Mouse (Mus musculus): Measurements from ENCODE around the gene Mau2. TPM values are rescaled to one million over a fixed set of nuclear protein-coding genes. Genes with fewer than 3 reads are reported as not detected.
"Not testable (repeated sequence)": the region's sequence is repeated elsewhere in the genome, so short reads cannot be mapped to it uniquely, and the experiment has no call there.

The Mau2 gene
- polyA plus RNA-seq, 1 experiment from 2014 or later = 44.8 TPM

DNA sequence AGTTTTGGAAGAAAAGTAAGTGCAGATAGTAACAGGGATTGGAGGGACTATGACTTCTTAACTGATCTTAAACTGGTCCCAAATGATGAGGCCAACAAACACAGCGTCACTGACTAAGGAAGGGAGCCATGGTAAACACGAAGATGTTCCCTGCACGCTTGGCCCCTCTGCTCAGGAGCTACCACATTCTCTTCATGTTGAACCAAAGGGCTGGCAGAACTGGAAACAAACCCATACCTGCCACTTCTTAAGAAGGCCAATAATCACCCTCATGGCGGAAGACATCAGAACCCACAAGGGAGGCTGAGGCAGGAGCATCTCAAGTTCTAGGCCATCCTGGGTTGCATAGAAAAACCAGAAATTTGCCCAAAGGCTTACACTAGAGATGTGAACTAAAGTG, 43.3 kb downstream of the Mau2 start:
- Histone ChIP-seq H3K27me3 (ENCODE audit: control insufficient read depth, insufficient read depth, low read length) (no peaks in the 10 kb centered on the region), H3K36me3 (replicated peaks; ENCODE audit: control insufficient read depth, insufficient read depth, low read depth, low read length) (no peaks in the 10 kb centered on the region), H3K4me1 (ENCODE audit: control insufficient read depth, insufficient read depth, low read length) (no peaks in the 10 kb centered on the region), H3K4me3 (ENCODE audit: low read depth, low read length) (no peak overlapping the region), H3K4me2 (ENCODE audit: low read depth, low read length) (no peak overlapping the region), H3K9me3 (replicated peaks; ENCODE audit: control insufficient read depth, low read length) (no peaks in the 10 kb centered on the region), H3K27ac (replicated peaks; ENCODE audit: low read depth, low read length) (no peak overlapping the region), H3K9ac (replicated peaks; ENCODE audit: low read length) (no peak overlapping the region)
- ATAC-seq (replicated peaks; ENCODE audit: insufficient number of reproducible peaks, low FRiP score, low TSS enrichment, low read depth) (no peak), DNase-seq (ENCODE audit: low spot score) (no peak)
- WGBS = 89% methylated on average over 4 of the region's 4 CpGs

DNA sequence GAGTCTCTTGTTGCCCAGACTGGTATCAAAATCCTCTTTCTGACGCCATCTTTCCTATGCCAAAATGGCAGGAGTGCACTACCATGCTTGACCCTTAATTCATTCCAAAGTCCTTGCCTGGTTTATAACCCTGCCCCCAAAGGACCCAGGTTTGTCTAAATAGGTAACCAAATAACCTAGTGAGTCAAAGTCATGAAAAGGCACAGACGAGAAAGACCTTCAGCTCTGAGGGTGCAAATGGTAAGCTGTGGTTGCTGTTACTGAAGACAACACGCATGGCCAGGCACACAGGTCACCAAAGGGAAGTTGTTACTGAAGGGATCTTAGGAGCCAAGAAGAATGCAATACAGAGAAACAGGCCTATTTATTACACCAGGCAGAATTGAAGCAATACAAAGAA, 43.8 kb downstream of the Mau2 start:
- ATAC-seq (replicated peaks; ENCODE audit: insufficient number of reproducible peaks, low FRiP score, low TSS enrichment, low read depth) (no peak), DNase-seq (ENCODE audit: low spot score) (no peak)
- Histone ChIP-seq H3K27ac (replicated peaks; ENCODE audit: low read depth, low read length) (no peak overlapping the region), H3K9ac (replicated peaks; ENCODE audit: low read length) (no peak overlapping the region), H3K27me3 (ENCODE audit: control insufficient read depth, insufficient read depth, low read length) (no peaks in the 10 kb centered on the region), H3K4me3 (ENCODE audit: low read depth, low read length) (no peak overlapping the region), H3K36me3 (replicated peaks; ENCODE audit: control insufficient read depth, insufficient read depth, low read depth, low read length) (no peaks in the 10 kb centered on the region), H3K9me3 (replicated peaks; ENCODE audit: control insufficient read depth, low read length) (no peaks in the 10 kb centered on the region), H3K4me2 (ENCODE audit: low read depth, low read length) (no peak overlapping the region), H3K4me1 (ENCODE audit: control insufficient read depth, insufficient read depth, low read length) (no peaks in the 10 kb centered on the region)
- WGBS = 87% methylated on average over 3 of the region's 3 CpGs

DNA sequence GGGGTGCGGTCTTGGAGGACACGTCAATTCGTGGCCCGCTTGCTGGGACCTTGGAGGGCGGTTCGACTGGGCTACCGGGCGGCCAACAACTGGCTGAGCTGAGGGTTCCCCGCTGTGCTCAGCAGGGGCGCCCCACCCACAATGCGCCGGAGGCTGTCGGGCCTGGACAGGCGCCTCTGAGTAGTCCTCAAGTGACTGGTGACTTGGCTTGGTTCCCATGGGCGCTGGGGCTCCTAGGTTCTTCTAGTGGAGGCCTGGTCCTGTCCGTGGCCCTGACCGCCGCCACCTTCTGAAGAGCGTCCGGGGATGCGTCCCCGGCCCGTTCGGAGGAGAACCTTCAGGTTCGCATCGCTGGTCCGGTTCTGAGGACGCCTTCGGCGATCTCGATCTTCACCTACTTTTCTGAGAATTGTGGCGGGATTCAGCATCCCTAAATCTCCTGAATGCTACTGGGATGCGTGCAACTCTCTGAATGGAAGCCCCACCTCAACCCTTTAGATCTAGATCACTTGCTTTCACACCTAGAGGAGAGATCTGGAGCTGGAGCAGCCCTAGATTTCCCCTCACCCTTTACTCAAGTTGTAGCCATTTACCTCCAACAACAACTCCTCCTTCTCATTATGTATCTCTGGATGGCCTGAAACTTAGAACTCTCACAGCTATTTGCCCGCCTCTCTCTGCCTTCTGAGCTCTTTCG, 45.8 kb downstream of the Mau2 start:
- H3K4me2 ChIP-seq (ENCODE audit: low read depth, low read length) = peak overlapping the region; percentile 58
- ATAC-seq (replicated peaks; ENCODE audit: insufficient number of reproducible peaks, low FRiP score, low TSS enrichment, low read depth) (no peak), DNase-seq (ENCODE audit: low spot score) (no peak)
- no peaks in the 10 kb centered on the region for H3K4me1 ChIP-seq (ENCODE audit: control insufficient read depth, insufficient read depth, low read length)
- 3% methylated on average over 34 of the region's 35 CpGs for WGBS
- peak overlapping the region; percentile 67 for H3K9ac ChIP-seq (replicated peaks; ENCODE audit: low read length)
- H3K27me3 ChIP-seq (ENCODE audit: control insufficient read depth, insufficient read depth, low read length) = no peaks in the 10 kb centered on the region
- peak overlapping the region; percentile 89 for H3K4me3 ChIP-seq (ENCODE audit: low read depth, low read length)
- no peaks in the 10 kb centered on the region for H3K36me3 ChIP-seq (replicated peaks; ENCODE audit: control insufficient read depth, insufficient read depth, low read depth, low read length)
- H3K27ac ChIP-seq (replicated peaks; ENCODE audit: low read depth, low read length) = peak overlapping the region; percentile 42; the same call in 1 of the 2 replicates
- H3K9me3 ChIP-seq (replicated peaks; ENCODE audit: control insufficient read depth, low read length) = no peaks in the 10 kb centered on the region

DNA sequence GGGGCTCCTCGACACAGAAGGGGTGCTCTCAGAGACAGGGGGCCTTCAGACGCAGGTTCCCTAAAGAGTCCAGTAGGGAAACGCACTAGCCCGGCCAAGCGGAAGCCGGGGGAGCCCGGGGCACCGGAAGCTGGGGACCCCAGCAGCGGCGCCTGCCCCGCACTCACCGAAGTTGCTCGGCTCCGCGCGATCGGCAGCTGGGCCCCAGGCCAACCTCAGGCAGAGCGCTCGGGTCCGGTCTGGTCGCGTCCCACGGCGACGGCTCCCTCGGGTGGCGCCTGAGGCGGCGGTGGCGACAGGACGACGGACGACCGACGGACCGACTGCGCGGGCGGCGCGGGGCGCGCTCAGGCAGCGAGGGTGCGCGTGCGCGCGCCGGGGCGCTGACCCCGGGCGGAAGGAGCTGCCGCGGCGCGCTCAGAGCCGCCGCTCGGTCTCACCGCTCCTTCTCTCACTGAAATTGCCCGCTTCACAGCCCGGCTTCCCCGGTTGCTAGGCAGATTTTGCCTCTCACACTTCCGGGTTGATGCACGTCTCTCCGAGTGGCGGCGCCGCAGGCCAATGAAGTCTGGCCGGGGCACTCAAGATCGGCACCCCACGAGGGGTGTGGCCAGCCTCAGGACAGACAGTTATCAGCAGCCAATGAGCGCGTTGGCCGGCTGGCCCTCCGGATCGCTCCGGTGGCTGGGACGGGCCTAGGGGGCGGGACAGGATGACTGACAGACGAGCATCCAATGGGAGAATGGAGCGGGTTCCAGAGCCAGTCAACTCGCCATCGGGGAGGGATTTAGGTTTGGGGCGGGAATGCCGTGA, 46.6 kb downstream of the Mau2 start, which contains the start of gene Gatad2a:
Gene Gatad2a (minus strand): TSS at position 609 of the 813 bp plus-strand sequence.
- no peaks in the 10 kb centered on the region for H3K9me3 ChIP-seq (replicated peaks; ENCODE audit: control insufficient read depth, low read length)
- ATAC-seq (replicated peaks; ENCODE audit: insufficient number of reproducible peaks, low FRiP score, low TSS enrichment, low read depth) = peak; percentile 100
- DNase-seq (ENCODE audit: low spot score) = peak; percentile 100
- H3K4me2 ChIP-seq (ENCODE audit: low read depth, low read length) = peak within 1 kb of the TSS; percentile 82
- peak within 1 kb of the TSS; percentile 70 for H3K9ac ChIP-seq (replicated peaks; ENCODE audit: low read length)
- WGBS = under 1% methylated on average over 69 of the region's 87 CpGs
- no peaks in the 10 kb centered on the region for H3K27me3 ChIP-seq (ENCODE audit: control insufficient read depth, insufficient read depth, low read length)
- H3K36me3 ChIP-seq (replicated peaks; ENCODE audit: control insufficient read depth, insufficient read depth, low read depth, low read length) = no peaks in the 10 kb centered on the region
- peak within 1 kb of the TSS; percentile 89 for H3K4me3 ChIP-seq (ENCODE audit: low read depth, low read length)
- H3K27ac ChIP-seq (replicated peaks; ENCODE audit: low read depth, low read length) = peak within 1 kb of the TSS; percentile 76
- H3K4me1 ChIP-seq (ENCODE audit: control insufficient read depth, insufficient read depth, low read length) = no peaks in the 10 kb centered on the region

DNA sequence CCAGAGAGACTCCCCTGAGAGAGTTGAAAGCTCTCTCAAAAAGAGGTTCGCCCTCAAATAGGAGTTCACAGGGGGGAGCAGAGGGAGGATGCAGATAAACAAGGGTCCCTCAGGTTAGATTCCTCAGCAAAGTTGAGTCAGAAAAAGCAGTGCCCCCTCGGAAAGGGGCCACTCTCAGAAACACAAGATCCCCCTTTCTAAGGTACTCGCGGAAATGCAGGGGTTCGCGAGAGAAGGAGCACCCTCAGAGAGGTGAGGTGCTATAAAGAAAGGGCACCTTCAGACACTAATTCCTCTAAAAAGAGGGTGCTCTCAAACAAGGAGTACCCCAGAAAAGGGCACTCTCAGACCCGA, 47.1 kb downstream of the Mau2 start:
- Histone ChIP-seq H3K36me3 (replicated peaks; ENCODE audit: control insufficient read depth, insufficient read depth, low read depth, low read length) (no peaks in the 10 kb centered on the region), H3K9me3 (replicated peaks; ENCODE audit: control insufficient read depth, low read length) (no peaks in the 10 kb centered on the region), H3K27me3 (ENCODE audit: control insufficient read depth, insufficient read depth, low read length) (no peaks in the 10 kb centered on the region), H3K4me1 (ENCODE audit: control insufficient read depth, insufficient read depth, low read length) (no peaks in the 10 kb centered on the region), H3K4me2 (ENCODE audit: low read depth, low read length) (peak overlapping the region; percentile 82), H3K4me3 (ENCODE audit: low read depth, low read length) (peak overlapping the region; percentile 89), H3K9ac (replicated peaks; ENCODE audit: low read length) (peak overlapping the region; percentile 70), H3K27ac (replicated peaks; ENCODE audit: low read depth, low read length) (peak overlapping the region; percentile 76)
- no peak for DNase-seq (ENCODE audit: low spot score)
- WGBS = 0% methylated on average over 7 of the region's 7 CpGs
- no peak for ATAC-seq (replicated peaks; ENCODE audit: insufficient number of reproducible peaks, low FRiP score, low TSS enrichment, low read depth)

DNA sequence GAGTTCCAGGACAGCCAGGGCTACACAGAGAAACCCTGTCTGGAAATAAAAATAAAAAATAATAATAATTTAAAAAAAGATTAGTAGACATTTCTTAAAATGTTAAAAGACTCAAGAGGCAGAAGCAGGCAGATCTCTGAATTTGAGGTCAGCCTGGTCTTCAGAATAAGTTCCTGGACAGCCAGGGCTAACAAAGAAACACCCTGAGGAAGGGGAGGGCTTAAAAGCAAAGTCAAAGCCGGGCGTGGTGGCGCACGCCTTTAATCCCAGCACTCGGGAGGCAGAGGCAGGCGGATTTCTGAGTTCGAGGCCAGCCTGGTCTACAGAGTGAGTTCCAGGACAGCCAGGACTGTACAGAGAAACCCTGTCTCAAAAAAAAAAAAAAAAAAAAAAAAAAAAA, 53.6 kb downstream of the Mau2 start:
- 83% methylated on average over 7 of the region's 7 CpGs for WGBS
- H3K9me3 ChIP-seq (replicated peaks; ENCODE audit: control insufficient read depth, low read length); H3K4me2 ChIP-seq (ENCODE audit: low read depth, low read length); H3K27me3 ChIP-seq (ENCODE audit: control insufficient read depth, insufficient read depth, low read length); H3K4me1 ChIP-seq (ENCODE audit: control insufficient read depth, insufficient read depth, low read length); H3K4me3 ChIP-seq (ENCODE audit: low read depth, low read length); H3K27ac ChIP-seq (replicated peaks; ENCODE audit: low read depth, low read length); ATAC-seq (replicated peaks; ENCODE audit: insufficient number of reproducible peaks, low FRiP score, low TSS enrichment, low read depth); H3K9ac ChIP-seq (replicated peaks; ENCODE audit: low read length); H3K36me3 ChIP-seq (replicated peaks; ENCODE audit: control insufficient read depth, insufficient read depth, low read depth, low read length); DNase-seq (ENCODE audit: low spot score): not testable (repeated sequence)

DNA sequence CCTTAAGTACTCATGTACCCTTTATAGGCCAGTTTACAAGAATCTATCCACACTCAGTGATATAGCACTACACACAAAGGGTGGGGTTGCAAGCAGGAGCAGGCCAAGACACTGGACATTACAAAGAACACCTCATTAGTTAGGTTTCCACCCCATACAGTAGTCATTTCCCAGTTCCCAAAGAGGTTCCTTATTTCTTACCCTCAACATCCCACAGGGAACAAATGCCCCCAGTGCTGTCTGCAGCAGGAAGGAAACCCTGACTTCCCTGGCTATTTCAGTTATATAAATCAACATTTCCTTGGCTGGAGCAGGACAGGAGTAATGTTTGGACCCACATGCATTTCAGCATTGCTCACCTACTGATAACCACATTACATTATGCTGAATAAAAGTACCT, 54.8 kb downstream of the Mau2 start:
- ATAC-seq (replicated peaks; ENCODE audit: insufficient number of reproducible peaks, low FRiP score, low TSS enrichment, low read depth) (no peak), DNase-seq (ENCODE audit: low spot score) (no peak)
- H3K27me3 ChIP-seq (ENCODE audit: control insufficient read depth, insufficient read depth, low read length) = no peaks in the 10 kb centered on the region
- no peaks in the 10 kb centered on the region for H3K9me3 ChIP-seq (replicated peaks; ENCODE audit: control insufficient read depth, low read length)
- no peaks in the 10 kb centered on the region for H3K4me1 ChIP-seq (ENCODE audit: control insufficient read depth, insufficient read depth, low read length)
- no peak overlapping the region for H3K9ac ChIP-seq (replicated peaks; ENCODE audit: low read length)
- H3K27ac ChIP-seq (replicated peaks; ENCODE audit: low read depth, low read length) = no peak overlapping the region
- no peak overlapping the region for H3K4me2 ChIP-seq (ENCODE audit: low read depth, low read length)
- no peak overlapping the region for H3K4me3 ChIP-seq (ENCODE audit: low read depth, low read length)
- no peaks in the 10 kb centered on the region for H3K36me3 ChIP-seq (replicated peaks; ENCODE audit: control insufficient read depth, insufficient read depth, low read depth, low read length)

DNA sequence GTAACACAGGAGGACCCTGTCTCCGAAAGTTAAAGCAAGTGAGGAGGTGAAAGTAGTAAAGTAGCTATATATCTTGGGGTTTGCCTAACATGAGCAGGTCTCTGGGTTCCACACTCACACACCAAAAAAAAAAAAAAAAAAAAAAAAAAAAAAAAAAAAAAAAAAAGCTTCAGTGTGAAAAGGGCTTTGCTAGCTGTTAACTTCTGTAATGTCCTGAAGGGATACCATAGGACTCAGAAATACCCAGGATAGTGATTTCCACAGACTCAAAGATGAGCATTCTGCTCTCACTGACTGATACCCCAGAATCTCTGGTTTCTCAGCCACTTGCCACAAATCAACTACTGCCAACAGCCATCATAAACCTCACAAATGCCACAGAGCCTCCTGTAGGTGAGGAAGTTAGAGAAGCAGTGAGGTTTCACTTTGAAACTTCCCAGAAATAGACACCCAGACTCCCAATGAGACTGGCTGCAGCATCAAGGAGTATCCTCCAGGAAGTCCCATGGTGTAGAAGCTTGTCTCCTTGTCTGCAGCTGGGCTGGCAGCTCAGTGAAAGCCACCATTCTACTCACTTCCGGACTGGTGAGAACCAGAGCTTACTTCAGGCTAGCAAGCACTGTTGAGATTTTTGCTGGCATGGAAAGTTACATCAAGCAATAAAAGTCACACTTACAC, 57.5 kb downstream of the Mau2 start:
- Histone ChIP-seq H3K4me3 (ENCODE audit: low read depth, low read length) (no peak overlapping the region), H3K4me1 (ENCODE audit: control insufficient read depth, insufficient read depth, low read length) (no peaks in the 10 kb centered on the region), H3K9me3 (replicated peaks; ENCODE audit: control insufficient read depth, low read length) (no peaks in the 10 kb centered on the region), H3K36me3 (replicated peaks; ENCODE audit: control insufficient read depth, insufficient read depth, low read depth, low read length) (no peaks in the 10 kb centered on the region), H3K9ac (replicated peaks; ENCODE audit: low read length) (no peak overlapping the region), H3K27me3 (ENCODE audit: control insufficient read depth, insufficient read depth, low read length) (no peaks in the 10 kb centered on the region), H3K4me2 (ENCODE audit: low read depth, low read length) (no peak overlapping the region), H3K27ac (replicated peaks; ENCODE audit: low read depth, low read length) (no peak overlapping the region)
- DNase-seq (ENCODE audit: low spot score) (no peak), ATAC-seq (replicated peaks; ENCODE audit: insufficient number of reproducible peaks, low FRiP score, low TSS enrichment, low read depth) (no peak)
- 80% methylated on average over 2 of the region's 2 CpGs for WGBS
